Mouse (Mus musculus): Measurements from ENCODE around the gene Tax1bp3. TPM values are rescaled to one million over a fixed set of nuclear protein-coding genes. Genes with fewer than 3 reads are reported as not detected.

The Tax1bp3 gene
- 10 to 100 TPM; 20.9 to 43.7 (median 25.2) TPM for polyA plus RNA-seq (2017; shearing (Covaris generic))

GRCm38 (mm10) chr11:73176608-73177508 is at the start of gene Tax1bp3, which contains the start of gene Emc6:
Gene Tax1bp3 (plus strand): TSS chr11:73177083.
Gene Emc6 (minus strand): TSS chr11:73177037.
- peak; percentile 97 for ATAC-seq

DNA sequence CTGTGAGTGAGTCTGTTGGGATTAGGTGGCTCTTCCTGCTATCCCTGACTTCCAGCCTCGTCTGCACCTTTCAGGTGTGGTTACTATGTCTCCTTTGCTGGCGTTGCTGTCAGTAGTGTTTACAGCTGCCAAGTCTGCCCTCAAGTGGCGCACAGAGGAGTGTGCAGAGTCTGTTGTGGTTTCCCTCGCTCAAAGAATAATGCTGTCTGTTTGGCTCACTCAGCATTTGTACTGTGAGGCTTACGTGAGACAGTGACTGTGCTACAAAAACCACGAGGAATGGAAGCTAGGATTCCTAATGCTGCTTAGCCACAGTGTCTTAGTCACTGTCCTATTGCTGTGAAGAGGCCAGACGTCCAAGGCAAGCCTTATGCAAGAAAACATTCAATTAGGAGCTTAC is 45.9 kb upstream of the Tax1bp3 start:
- peak; percentile 92 for ATAC-seq

DNA sequence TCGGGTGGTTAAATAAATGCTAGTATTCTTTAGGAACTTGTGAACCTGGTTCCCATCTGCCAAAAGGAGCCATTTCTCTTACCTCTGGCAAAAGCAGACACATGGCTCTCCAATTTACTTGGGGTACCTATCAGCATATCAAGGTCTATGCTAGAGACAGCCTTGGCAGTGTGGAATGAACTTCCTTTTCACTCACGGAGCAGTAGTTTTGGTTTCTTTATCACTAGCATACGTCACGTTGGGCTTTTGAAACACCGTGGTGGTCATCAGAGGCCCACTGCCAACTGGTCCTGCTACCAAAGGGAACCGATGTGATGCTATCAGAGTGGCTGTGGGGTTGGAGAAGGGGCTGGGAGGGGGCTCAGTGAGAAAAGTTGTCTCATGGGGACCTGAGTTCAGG is 43.9 kb upstream of the Tax1bp3 start:
- ATAC-seq = no peak

- ATAC-seq = no peak
These were observed 42.7 kb upstream of the Tax1bp3 start for GRCm38 (mm10) chr11:73134222-73134621.

DNA sequence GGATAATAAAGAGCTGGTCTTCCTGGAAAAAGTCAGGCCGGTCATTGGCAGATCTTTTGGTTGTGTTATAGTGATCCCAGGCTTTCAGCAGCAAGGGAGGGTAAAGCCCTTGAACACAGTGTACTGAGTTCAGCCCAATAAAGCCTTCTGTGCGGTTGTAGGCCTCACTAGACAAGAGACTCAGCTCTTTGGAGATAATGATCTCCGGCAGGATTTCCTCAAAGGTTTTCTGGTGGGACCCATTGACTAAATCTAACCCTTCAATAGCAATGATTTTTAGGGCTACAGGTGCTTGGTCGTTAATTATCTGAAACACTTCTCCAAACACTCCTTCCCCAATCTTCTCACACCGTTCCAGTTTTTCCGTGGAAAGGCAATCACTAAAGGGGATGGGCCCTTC is 40.3 kb upstream of the Tax1bp3 start:
- no peak for ATAC-seq

GRCm38 (mm10) chr11:73137116-73137515 is 39.8 kb upstream of the Tax1bp3 start:
- peak; percentile 13 for ATAC-seq

DNA sequence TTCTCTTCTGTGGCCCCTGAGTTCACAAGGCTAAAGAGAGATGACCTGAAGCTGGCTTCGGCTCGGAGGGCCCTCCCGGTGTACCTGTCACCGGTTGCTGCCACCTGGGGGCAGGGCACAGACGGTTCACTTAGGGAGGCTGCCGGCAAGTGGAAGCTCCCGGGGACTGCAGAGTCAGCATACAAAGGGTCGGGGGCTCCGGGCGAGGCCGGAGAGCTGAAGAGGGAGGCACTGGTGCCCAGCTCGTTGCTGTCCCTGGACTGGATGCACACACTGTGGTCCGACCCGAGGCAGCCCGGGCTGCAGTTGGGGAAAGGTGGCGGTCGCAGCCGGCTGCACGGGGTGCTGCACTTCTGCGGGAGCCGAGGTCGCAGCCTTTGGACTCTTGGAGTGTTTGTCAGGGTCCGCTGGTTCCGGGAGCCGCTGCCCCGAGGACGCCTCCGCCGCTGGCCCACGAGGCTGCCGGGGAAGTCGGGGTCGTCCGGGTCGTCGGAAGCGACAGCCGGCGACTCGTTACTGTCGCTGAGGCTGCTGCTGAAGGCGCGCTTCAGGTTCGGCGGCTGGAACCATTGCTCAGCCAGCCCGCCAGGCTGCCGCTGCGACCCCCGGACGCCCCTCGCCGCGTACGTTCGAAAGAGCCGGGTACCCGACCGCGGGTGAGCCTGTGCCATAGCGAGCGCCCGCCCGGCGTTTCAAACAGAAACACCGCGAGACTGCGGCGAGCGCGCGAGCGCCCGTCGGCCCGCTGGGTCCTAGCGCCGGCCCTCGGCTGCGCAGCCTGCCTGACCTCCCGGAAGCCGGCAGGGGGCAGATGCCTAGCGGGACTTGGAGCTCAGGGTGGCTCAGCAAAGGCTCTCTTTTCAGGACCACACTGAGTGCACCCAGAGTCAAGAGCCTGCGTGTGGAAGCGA is 39.0 kb upstream of the Tax1bp3 start, which contains the start of gene Haspin:
TSS of gene Haspin (minus strand) at position 704 of the 911 bp plus-strand sequence.
- ATAC-seq = peak; percentile 94

GRCm38 (mm10) chr11:73144261-73144681 is 32.6 kb upstream of the Tax1bp3 start:
- no peak for ATAC-seq

GRCm38 (mm10) chr11:73146026-73146974 is 30.6 kb upstream of the Tax1bp3 start:
- no peak for ATAC-seq

DNA sequence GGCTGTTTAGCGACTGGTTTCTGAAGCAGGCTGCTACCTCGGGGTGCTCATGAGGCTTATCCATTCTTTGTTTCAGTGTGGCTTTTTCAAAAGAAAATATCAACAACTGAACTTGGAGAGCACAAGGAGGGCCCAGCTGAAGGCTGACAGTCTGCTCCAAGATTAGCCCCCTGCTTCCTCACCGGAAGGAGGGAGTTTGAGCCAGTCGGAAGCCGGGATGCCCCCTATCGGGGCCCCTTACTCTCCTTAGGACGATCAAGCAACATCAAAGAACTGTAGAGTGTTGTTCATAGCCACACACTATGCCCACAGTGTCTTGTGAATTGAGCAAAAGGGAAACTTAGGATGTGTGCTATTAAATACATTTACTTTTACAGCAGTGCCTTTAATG is 29.9 kb upstream of the Tax1bp3 start:
- no peak for ATAC-seq

DNA sequence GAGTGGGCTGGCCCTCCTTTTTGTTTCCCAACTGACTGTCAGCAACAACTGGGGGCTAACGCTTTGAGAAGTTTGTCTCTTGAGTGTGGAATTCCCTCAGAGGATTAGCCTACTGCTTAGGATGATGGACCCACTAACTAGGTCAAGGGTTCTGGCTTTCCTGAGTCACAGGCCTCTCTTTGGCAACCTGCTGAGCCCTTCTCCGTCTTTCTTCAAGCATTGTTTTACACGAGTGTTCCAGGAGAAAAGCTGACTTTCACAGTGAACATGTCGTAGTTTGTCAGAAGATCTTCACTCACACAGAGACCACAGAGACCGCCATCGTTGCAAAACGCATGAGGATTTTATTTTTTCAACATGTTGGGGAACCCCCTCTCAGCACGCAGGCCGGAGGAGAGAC is 28.7 kb upstream of the Tax1bp3 start:
- no peak for ATAC-seq

- ATAC-seq = no peak
These were observed 21.8 kb upstream of the Tax1bp3 start for GRCm38 (mm10) chr11:73155071-73155470.

DNA sequence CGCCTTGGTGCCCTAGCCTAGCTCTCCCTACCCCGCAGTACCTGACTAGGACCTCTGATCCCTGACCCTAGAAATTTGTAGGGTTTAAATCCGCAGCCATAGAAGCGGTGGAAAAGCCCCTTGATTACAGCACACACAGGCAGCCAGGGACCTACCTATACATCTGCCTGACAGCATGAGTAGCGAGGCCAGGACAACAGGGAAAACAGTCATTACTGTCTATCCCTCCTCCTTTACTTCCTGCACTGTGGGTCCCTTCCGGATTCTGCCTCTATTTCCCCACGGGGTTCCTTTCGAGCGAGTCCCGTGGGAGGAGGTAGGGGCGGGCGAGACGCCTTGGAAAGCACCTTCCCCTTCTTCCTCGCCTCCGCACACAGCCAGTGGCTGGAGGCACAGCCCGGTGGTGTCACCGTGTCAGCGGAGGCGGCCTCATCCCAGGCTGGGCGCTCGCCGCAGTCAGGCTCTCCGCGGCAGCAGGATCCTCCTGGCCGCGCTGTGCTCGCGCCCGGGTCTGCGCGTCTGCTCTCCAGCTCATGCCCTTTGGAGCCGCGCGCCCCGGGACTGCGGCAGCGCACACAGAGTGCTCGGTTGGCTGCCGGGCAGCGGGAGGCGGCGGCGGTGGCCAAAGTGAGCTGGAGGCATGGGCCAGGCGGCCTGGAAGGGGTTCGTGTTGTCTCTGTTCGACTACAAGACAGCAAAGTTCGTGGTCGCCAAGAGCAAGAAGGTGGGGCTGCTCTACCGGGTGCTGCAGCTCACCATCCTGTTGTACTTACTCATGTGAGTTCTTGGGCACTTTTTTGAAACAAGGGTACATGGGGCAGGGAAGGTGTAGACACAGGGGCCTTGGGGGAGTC is 16.7 kb upstream of the Tax1bp3 start, which contains the start of gene P2rx5:
TSS of gene P2rx5 (plus strand) at position 465 of the 854 bp plus-strand sequence.
- ATAC-seq = peak; percentile 32

GRCm38 (mm10) chr11:73160811-73161200 is 16.1 kb upstream of the Tax1bp3 start:
- ATAC-seq = no peak

DNA sequence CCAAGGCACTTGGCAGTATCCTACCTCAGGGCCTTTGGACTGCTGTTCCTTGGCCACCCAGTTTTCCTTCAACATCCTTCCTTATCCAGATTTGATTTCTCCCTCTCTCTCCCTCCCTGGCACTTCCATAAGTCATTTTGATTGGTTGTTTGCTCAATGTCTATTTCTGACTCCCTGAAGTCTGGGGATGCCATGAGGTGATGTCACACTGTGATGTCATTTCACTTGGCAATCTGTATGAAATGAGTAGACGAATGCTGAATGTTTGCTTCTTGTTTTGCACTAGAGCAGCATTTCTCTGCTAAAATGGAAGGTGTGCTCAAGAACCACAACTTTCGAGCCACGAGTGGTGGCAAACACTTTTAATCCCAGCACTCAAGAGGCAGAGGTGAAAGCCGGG is 15.3 kb upstream of the Tax1bp3 start:
- no peak for ATAC-seq

GRCm38 (mm10) chr11:73162284-73162683 is 14.6 kb upstream of the Tax1bp3 start:
- no peak for ATAC-seq

- ATAC-seq = no peak
These were observed 8.8 kb upstream of the Tax1bp3 start for GRCm38 (mm10) chr11:73168071-73168470.

- ATAC-seq = no peak
These were observed 8.3 kb upstream of the Tax1bp3 start for GRCm38 (mm10) chr11:73168576-73168975.

DNA sequence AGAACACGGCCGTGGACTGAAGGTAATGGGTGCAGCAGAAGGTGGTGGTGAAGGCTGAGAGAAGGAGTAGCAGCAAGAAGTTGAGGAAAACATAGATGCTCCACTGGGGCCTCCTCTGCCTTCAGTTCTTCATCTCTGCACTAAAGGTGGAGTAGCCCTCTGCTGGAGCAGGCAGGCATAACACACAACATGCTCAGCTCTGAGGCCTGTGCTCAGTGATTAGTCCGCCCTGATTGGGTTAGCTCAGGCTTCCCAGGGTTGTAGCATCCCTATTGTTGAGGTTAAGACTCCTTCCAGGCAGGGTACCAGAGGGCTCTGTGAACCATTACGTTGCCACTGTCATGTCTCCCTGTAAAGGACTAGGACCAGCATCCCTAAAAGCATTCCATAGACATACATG is 7.7 kb upstream of the Tax1bp3 start:
- ATAC-seq = peak; percentile 63

- no peak for ATAC-seq
These were observed 4.7 kb upstream of the Tax1bp3 start for GRCm38 (mm10) chr11:73172186-73172585.

DNA sequence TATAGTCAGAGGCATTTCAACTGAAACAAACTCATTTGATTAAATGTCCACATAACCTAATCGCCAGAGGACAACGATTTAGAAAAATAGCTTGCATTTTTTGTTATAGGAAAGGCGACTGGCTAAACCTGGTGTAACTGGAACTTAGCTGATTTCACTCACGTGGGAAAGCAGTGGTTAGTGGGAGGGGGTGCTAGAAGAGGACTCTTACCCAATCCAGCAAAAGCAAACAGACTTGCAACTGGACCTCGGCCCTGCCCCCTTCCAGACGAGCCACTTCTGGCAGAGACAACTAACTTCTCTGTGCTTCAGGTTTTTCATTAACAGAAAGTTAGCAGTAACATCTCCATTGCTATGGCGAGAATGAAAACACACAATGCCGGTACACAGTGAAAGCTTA is 1.3 kb upstream of the Tax1bp3 start:
- ATAC-seq = no peak

All from inflammation-experienced regulatory T-cells, adult 6 months (primary cell).